Mouse (Mus musculus): ENCODE measurements at regions not wholly inside any gene's neighbourhood (a gene's known extent, or its start where the extent isn't known, plus 50 kb on each side); places are given as distances from the start of the nearest gene placed in this dataset.

GRCm38 (mm10) chr7:73138861-73139493 is 236.3 kb upstream of the Rgma start:
- no peak for DNase-seq (ENCODE audit: low spot score in 2 of 2)

GRCm38 (mm10) chr7:73139901-73140300 is 235.4 kb upstream of the Rgma start:
- DNase-seq (ENCODE audit: low spot score in 2 of 2): no peak

- no peak for DNase-seq (ENCODE audit: low spot score in 2 of 2)
These were observed 234.1 kb upstream of the Rgma start for GRCm38 (mm10) chr7:73141167-73141566.

DNA sequence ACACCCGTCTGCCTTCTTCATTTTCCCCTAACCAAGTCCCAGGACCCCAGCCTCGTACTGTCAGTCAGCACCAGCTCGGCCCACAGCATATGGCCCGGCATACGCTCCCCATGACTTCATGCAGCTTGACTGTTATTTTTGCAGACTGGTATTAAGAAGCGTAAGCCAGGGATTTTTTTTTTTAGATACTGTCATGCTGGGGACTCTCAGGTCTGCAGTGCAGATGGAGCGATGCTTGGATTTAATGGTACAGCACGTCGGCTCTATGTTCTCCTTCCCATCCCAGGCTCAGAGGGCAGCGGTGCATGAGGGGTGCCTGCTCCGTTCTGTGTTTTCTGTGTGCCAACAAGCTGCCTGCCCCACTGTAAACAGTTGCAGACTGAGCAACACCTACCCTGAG is 231.4 kb upstream of the Rgma start:
- no peak for DNase-seq (ENCODE audit: low spot score in 2 of 2)

DNA sequence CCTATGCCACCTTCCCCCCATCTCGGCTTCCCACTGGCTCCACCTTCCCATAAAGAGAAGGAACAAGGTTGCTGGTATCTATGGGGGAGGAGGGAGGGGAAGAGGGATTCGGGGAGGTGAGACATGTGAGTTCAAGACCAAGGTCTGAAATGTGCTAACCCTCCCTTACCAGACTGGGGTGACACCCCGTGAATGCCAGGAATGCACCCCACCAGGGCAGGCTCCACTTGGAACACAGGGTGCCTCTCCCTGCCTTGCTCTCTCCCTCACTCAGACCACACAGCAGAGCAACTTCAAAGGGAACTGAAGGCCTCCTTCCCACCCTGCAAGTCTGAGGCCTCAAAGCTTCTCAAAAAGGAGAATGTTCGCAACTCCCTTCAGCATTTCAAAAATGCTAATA is 230.5 kb upstream of the Rgma start:
- no peak for DNase-seq (ENCODE audit: low spot score in 2 of 2)

DNA sequence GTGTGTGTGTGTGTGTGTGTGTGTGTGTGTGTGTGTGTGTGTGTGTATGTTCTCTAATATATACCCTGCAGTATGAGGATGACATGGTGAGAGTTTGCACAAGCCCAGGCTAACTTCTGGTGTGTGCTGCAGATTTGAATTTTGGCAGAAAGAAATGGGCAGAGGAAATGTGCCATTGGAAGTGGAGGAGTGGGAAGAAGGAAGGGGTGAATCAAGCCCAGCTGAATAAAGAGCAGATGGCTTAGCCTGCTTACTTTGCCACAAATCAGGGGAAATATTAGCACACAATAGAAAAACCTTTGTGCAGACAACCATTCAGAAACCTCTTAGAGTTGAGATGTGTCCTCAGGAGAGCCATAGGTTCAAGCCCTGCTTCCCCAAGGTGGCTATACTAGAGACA is 228.1 kb upstream of the Rgma start:
- no peak for DNase-seq (ENCODE audit: low spot score in 2 of 2)

GRCm38 (mm10) chr7:73150436-73150835 is 224.9 kb upstream of the Rgma start:
- no peak for DNase-seq (ENCODE audit: low spot score in 2 of 2)

DNA sequence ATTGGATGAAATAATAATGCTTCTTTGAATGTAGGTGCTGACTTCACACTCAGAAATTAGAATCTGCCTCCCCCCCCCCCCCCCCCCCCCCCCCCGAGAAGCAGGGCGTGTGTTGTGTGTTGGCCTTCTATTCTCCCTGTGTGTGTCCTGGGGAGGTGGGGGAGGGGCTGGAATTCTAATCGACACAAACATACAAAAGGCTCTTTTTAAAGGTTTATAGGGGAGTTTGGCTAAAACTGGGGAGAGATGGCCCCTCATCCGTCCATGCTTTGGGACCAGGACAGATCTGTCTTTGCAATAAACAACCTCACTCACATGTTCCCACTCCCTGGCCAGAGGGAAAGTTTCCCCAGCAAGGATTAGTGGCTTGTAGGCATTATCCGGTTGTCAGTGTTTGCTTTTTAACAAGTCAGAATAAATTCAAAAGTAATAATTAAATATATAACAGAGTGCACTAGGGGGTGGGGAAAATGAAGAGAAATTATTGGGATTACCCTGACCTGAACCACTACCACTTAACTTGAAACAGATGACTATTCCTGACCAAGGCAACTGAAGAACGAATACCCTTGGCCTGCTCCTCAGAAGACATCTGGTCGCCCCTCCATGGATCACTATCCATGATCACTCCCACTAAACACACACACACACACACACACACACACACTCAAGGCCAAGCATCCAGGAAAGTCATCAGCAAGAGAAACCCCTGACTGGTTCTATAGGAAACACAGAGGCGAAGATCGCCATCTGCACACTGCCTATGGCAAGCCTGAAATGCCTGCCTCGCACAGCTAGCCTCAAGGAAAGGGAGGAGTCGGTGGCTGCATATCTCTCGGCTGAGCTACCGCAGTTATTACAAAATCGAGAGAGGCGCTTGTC is 223.5 kb upstream of the Rgma start:
- DNase-seq (ENCODE audit: low spot score in 2 of 2): no peak

GRCm38 (mm10) chr7:73153668-73154067 is 221.6 kb upstream of the Rgma start:
- DNase-seq (ENCODE audit: low spot score in 2 of 2): no peak

- no peak for DNase-seq (ENCODE audit: low spot score in 2 of 2)
These were observed 216.5 kb upstream of the Rgma start for GRCm38 (mm10) chr7:73158833-73159232.

- no peak for DNase-seq (ENCODE audit: low spot score in 2 of 2)
These were observed 214.3 kb upstream of the Rgma start for GRCm38 (mm10) chr7:73160968-73161367.

DNA sequence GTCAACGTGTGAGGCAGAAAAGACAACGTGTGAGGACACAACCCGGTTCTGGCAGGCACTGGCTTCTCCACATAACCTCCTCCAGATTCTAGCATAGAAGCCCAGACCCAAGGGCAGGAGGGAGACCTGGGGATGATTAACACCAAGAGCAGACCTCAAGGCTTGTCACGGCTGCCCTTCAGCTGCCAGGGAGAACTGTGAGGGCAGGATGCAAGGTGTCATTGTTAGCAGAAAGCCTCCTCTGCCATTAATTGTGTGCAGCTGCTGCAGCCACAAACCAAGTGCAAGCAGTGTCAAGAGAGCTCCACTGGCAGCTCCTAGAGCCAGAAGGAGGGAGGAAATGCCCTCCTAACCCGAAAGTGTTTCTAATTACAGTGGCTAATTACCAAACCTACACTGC is 211.6 kb upstream of the Rgma start:
- DNase-seq (ENCODE audit: low spot score in 2 of 2): no peak

GRCm38 (mm10) chr7:73165521-73165920 is 209.8 kb upstream of the Rgma start:
- DNase-seq (ENCODE audit: low spot score in 2 of 2): no peak

DNA sequence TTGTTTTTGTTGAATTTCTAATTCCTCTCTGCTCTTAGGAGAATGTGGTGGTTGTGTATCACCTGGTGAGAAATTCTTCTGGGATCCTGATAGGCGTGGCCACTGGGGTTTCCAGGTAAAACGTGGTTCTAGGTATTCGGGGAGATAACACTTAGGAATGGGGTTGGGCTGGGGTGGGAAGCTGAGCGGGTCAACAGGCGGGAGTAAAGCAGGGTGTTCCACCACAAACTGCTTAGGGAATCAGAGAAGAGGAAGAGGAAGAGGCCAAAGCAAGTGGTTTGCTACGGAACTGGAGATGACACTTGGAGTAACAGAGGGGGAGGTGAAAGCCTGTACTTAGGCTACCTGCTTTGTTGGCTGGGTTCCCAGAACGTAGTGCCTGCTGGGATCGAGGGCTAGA is 205.9 kb upstream of the Rgma start:
- no peak for DNase-seq (ENCODE audit: low spot score in 2 of 2)

GRCm38 (mm10) chr7:73172615-73173014 is 202.7 kb upstream of the Rgma start:
- DNase-seq (ENCODE audit: low spot score in 2 of 2): no peak

- DNase-seq (ENCODE audit: low spot score in 2 of 2): no peak
These were observed 191.5 kb upstream of the Rgma start for GRCm38 (mm10) chr7:73183761-73184160.

- no peak for DNase-seq (ENCODE audit: low spot score in 2 of 2)
These were observed 190.9 kb upstream of the Rgma start for GRCm38 (mm10) chr7:73184208-73185070.

DNA sequence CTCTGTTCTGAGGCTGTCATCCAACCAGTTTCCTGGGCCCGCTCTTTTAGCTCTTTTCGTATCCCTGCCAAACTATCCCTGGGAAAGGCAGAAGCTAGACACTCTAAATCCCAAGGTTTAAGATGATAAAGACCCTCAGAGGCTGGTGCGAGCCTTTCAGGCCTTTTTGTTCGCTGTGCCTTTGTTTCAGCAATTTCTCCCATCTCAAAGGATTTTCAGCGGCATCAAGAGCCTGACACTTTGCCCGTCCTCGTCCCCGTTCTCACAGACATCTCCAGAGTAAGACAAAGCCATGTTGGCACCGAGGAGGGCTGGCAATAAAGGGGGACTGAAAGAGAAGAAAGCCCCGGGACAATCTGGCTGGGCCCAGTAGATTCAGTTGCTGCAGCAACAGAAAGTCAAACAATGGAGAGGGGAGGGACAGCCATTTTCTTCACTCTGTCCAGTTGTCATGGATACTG is 190.2 kb upstream of the Rgma start:
- DNase-seq (ENCODE audit: low spot score in 2 of 2): no peak

DNA sequence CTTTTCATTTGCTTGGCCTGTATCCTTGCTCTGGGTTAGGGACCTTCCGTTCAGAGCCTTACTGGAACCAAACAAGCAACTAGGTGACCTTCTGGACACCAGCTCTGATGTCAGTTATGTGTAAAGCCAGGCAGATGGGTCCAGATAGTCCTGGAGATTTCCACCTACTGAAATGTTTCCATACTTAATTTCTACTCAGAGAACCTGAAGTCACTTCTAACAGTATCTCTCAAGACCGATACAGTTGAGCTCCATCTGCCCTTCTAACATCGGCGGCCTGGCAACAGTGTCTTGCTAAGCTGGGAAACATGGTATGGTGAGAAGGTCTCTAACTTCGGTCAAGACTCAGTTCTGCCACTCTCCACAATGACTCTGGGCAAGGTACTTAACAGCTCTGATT is 189.7 kb upstream of the Rgma start:
- no peak for DNase-seq (ENCODE audit: low spot score in 2 of 2)

DNA sequence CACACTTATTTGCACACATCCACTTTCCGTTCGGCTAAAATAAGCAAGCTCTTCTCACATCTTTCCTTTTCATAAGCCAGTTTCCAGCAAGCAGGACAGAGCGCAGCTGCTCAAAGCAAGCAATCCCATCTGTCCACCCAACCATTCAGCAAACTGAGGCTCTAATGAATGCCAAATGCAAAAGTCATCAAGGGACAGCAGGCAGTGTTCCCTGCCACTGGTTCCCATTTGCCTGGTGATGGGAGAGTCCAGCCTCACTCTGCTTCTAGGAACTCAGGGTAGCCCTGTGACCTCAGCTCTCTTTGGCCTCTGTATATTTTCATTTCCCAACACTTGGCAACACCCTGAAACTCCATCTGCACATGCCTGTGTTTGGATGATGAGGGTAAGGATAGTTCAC is 188.8 kb upstream of the Rgma start:
- DNase-seq (ENCODE audit: low spot score in 2 of 2): no peak

DNA sequence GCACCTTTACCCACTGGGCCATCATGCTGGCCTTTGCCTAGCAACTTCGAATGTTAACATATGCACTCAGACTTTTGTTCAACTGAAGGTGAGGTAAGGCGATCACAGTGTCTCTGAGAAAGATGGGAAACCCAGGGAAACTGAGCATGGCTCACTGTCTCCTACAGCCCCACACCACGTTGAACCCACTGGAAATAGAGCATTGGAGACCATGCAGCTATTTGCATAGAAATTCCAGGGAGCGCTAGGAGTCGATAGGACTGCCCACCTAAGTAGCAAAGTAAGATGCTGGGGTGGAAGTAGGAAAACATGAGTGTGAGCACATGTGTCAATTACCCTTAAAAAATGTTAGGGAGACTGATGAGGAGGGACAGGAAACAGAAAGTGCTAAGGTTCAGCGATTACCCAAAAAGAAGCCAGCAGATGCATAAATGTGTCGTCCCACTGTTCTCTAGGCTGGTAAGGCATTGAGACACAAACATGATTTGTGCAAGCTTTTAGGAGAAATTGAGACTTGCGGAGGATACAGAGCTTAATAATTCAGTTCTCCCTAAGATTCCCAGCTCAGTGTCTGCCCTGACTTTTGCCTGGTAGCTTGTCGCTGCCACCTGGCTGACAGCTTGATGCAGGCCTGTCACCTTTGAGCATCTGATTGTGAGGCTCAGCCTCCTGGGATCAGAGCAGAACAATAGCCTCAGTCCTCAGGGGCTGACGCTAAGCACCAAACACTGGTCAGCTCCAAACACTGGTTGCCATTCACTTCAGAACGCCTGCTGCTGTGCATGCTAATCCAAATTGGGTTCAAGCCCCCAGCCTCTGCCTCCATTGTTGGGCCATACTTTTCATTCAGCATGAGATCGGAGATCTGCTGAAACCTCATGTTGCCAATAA is 183.7 kb upstream of the Rgma start:
- no peak for DNase-seq (ENCODE audit: low spot score in 2 of 2)

Data from spleen, postnatal 36 days (tissue).